Mouse (Mus musculus): Measurements from ENCODE around the gene Il4i1. TPM values are rescaled to one million over a fixed set of nuclear protein-coding genes. Genes with fewer than 3 reads are reported as not detected.
"Not testable (repeated sequence)": the region's sequence is repeated elsewhere in the genome, so short reads cannot be mapped to it uniquely, and the experiment has no call there.

Gene Il4i1
- polyA plus RNA-seq, 1 experiment from 2014 or later, result 1.6 TPM

DNA sequence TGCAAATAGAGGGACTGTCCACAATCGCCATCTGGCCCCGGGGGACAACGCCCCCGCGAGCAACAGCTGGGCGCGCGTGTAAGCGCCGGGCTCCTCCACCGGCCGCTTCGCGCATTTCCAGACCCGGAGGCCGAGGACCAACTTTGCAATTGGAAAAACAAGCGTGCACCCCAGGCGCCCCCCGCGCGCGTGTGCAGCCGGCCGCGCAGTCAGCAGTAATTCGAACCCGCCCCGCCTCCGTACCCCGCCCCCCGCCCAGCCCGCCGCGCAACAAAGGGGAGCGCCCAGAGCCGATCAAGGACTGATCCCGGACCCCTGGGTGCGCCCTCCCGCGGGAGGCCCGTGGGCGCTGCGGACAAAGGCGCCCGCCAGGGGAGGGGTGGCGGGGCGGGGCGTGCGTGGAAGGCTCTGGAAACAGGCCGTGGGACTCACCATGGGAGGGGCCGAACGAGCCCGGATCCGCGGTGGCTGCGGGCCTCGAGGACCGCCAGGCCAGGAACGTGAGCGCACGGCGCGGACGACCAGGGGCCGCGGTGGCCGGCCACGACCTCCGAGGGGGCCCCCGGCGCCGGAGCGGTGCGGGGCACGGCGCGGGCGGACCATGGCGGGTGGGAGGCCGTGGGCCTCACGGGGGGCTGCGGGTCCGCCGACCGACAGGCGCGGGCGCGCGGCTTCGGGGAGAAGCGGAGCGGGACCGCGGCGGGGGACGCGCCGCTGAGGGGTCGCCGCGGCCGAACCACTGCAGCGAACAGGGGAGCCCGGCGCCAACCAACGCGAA, 52.9 kb downstream of the Il4i1 start:
- no peaks in the 10 kb centered on the region for H3K9me3 ChIP-seq
- peak overlapping the region; percentile 75 for H3K4me2 ChIP-seq
- H3K4me1 ChIP-seq, result peaks cover 55% of the 10 kb centered on the region
- peak overlapping the region; percentile 100 for H3K9ac ChIP-seq
- H3K36me3 ChIP-seq, result peaks cover 23% of the 10 kb centered on the region
- under 1% methylated on average over 88 of the region's 108 CpGs for WGBS
- peak; percentile 52; the same call in 1 of the 2 replicates for ATAC-seq (ENCODE audit: insufficient number of reproducible peaks, low FRiP score, low TSS enrichment, low read depth)
- no peaks in the 10 kb centered on the region for H3K27me3 ChIP-seq
- H3K4me3 ChIP-seq, result peak overlapping the region; percentile 97
- peak overlapping the region; percentile 100 for H3K27ac ChIP-seq

DNA sequence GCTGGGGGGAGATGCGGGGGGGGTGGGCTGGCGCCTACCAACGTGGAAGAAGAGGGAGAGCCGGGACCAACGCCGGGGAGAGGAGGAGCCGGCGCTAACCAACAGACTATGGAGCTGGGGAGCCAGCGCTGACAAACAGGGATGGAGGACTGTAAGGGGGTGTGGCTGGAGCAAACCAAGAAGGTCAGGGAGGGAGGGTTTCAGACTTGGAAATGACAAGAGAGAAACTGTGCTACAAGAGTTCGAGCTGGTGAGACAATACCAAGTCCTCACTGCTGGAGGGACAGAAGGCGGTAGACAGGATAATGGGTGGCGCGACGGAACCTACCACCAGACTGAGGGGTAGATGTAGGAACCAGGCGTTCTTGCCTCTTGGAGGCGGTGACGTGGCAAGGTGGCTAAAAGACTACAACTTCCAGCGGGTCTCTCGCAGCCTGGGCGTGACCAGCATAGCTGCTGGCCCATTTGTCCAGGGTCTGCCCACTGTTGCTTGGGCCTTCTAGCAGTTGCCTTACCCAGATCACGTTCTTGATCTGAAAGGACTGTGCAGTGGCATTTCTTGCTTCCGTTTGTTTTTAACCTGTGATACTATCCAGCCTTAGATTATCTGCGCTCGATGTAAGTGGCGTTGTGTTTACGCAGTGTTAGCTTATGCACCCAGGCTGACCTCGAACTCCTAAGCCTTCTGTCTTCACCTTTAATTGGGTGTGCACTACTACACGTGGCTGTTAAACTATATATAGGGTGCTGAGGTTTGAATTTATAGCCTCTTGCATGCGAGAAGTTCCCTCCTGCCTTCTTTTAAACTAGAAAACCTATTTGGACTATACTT, 53.7 kb downstream of the Il4i1 start, which contains the start of gene Ptov1:
Ptov1 (minus strand) TSS at position 92 of the 832 bp plus-strand sequence.
- WGBS, result 5% methylated on average over 29 of the region's 29 CpGs
- Histone ChIP-seq H3K4me1 (peaks cover 47% of the 10 kb centered on the region), H3K27me3 (no peaks in the 10 kb centered on the region), H3K36me3 (peaks cover 14% of the 10 kb centered on the region), H3K4me2 (peak within 1 kb of the TSS; percentile 75), H3K27ac (peak within 1 kb of the TSS; percentile 100), H3K9me3 (no peaks in the 10 kb centered on the region), H3K9ac (peak within 1 kb of the TSS; percentile 100), H3K4me3 (peak within 1 kb of the TSS; percentile 97)
- ATAC-seq (ENCODE audit: insufficient number of reproducible peaks, low FRiP score, low TSS enrichment, low read depth), result peak; percentile 92

DNA sequence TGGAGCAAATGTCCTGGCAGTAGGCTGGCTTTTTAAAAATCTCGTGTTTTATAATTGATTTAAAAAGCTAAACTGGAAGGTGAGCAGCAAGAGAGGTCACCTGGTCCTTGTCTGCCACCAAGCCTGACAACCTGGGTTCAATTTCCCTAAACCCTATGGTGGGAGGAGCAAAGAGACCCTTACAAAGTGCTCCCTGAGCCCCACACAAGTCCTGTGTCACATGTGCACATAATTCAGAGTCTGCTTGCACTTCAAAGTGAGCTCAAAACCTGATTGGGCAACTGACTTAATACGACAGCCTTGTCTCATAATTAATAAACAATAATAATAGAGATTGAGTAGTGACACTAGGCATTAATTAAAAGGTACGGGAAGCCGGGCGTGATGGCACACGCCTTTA, 54.4 kb downstream of the Il4i1 start:
- no peak for ATAC-seq (ENCODE audit: insufficient number of reproducible peaks, low FRiP score, low TSS enrichment, low read depth)
- 68% methylated on average over 6 of the region's 6 CpGs for WGBS
- peak overlapping the region; percentile 97 for H3K4me3 ChIP-seq
- H3K4me2 ChIP-seq, result peak overlapping the region; percentile 75
- peak overlapping the region; percentile 42 for H3K9ac ChIP-seq
- peaks cover 7% of the 10 kb centered on the region; the same call in 1 of the 2 replicates for H3K36me3 ChIP-seq
- no peaks in the 10 kb centered on the region for H3K27me3 ChIP-seq
- peak overlapping the region; percentile 100 for H3K27ac ChIP-seq
- no peaks in the 10 kb centered on the region for H3K9me3 ChIP-seq
- peaks cover 40% of the 10 kb centered on the region for H3K4me1 ChIP-seq

DNA sequence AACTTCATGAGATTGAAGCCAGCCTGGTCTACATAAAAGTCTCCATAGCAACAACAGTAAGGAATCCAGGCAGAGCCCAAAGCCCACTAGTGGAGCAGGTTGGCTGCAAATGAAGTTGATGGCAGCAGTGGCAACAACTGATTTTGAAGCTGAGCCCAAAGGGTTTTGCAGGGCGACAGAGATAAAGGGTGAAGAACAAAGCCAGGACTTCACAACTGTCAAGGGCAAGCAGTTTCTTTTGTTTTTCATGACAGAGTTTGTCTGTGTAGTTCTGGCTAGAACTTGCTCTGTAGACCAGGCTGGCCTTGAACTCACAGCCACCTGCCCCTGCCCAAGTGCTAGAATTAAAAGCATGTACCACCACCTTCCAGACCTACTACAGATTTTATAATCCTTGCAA, 55.0 kb downstream of the Il4i1 start:
- WGBS, result 83% methylated on average over 1 of the region's 1 CpGs
- Histone ChIP-seq H3K9ac (no peak overlapping the region), H3K4me1 (peaks cover 34% of the 10 kb centered on the region)

DNA sequence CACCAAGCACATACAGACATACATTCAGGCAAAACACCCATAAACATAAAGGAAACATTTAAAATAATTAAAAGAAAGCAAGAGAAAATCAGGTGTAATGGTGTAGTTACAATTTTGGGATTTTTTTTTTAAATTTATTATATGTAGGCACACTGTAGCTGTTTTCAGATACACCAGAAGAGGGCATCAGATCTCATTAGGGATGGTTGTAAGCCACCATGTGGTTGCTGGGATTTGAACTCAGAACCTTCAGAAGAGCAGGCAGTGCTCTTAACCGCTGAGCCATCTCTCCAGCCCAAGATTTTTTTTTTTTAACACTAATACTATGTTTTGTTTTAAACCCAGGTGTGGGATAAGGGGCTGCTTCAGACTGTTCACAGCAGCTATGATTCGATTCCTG, 55.6 kb downstream of the Il4i1 start:
- peaks cover 28% of the 10 kb centered on the region for H3K4me1 ChIP-seq
- H3K27me3 ChIP-seq; H3K27ac ChIP-seq; H3K9me3 ChIP-seq; ATAC-seq (ENCODE audit: insufficient number of reproducible peaks, low FRiP score, low TSS enrichment, low read depth); H3K4me3 ChIP-seq; H3K36me3 ChIP-seq; H3K4me2 ChIP-seq; H3K9ac ChIP-seq: not testable (repeated sequence)
- whole genome bisulfite sequencing, result 80% methylated on average over 2 of the region's 2 CpGs

More for the DNA sequence above, 55.0 kb downstream of the Il4i1 start:
- no peak for ATAC-seq (ENCODE audit: insufficient number of reproducible peaks, low FRiP score, low TSS enrichment, low read depth)
- Histone ChIP-seq H3K4me3 (no peak overlapping the region), H3K36me3 (peaks cover 6% of the 10 kb centered on the region; the same call in 1 of the 2 replicates), H3K27ac (no peak overlapping the region), H3K4me2 (no peak overlapping the region), H3K27me3 (no peaks in the 10 kb centered on the region), H3K9me3 (no peaks in the 10 kb centered on the region)

DNA sequence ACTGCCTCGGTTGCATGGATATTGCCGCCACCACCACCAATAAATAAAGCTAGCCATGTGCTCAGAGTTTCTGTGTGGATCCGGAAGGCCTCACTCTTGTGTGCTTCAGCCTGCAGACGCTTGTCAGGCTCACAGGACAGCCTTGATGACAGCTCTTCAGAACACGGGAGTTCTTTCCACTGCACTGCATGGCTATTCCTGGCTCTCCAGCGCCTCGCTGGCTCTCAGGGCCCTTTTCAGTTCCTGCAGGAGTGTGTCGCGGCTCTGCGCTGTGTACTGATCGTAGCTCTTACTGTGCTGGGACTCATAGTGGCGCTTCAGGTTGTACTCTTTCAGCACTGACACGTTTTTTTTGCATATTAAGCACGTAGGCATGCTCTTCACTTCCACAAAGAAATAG, 61.6 kb downstream of the Il4i1 start:
- Histone ChIP-seq H3K9me3 (no peaks in the 10 kb centered on the region), H3K9ac (no peak overlapping the region), H3K27ac (no peak overlapping the region), H3K4me1 (no peaks in the 10 kb centered on the region), H3K36me3 (peaks cover 70% of the 10 kb centered on the region), H3K27me3 (no peaks in the 10 kb centered on the region), H3K4me2 (no peak overlapping the region), H3K4me3 (no peak overlapping the region)
- ATAC-seq (ENCODE audit: insufficient number of reproducible peaks, low FRiP score, low TSS enrichment, low read depth), result no peak
- 88% methylated on average over 14 of the region's 14 CpGs for WGBS

DNA sequence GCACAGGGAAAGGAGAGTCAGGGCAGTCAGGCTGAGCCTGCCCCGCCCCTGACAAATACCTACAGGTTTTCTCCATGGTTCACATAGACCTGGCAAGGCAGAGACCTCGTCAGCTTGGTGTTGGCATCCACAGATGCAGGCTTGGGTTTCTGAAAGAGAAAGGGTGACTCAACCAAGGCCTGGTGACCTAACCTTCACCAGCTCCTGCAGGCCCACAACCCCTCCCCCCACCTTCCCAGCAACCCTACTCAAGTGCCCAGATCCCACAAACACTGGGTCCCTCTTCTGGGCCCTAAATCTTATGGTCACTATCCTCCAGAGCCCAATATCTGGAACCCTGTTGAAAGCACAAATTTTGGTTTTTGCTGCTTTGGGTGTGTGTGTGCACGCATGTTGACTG, 66.8 kb downstream of the Il4i1 start:
- Histone ChIP-seq H3K27ac (no peak overlapping the region), H3K9ac (no peak overlapping the region), H3K27me3 (no peaks in the 10 kb centered on the region), H3K4me3 (no peak overlapping the region), H3K9me3 (no peaks in the 10 kb centered on the region), H3K36me3 (peaks cover 95% of the 10 kb centered on the region), H3K4me1 (no peaks in the 10 kb centered on the region), H3K4me2 (no peak overlapping the region)
- 95% methylated on average over 3 of the region's 3 CpGs for WGBS
- no peak for ATAC-seq (ENCODE audit: insufficient number of reproducible peaks, low FRiP score, low TSS enrichment, low read depth)

DNA sequence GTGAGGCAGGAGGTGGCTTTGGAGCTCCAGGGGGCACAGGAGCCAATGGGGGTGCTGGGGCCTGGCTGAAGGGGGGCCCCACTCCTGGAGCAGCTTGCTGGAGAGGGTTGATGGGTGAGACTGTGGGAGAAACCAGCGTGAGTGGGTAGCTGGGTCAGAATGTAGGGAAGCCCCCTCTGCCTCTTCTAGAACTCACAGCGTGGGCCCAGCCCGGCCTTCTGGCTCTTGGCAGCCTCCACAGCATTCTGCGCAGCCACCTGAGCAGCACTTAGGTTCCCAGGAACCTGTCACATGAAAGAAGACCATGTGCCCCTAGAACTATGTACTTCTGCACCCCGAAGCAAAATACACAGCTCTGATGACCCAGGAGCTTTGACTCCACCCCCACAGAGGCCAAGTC, 68.5 kb downstream of the Il4i1 start:
- Histone ChIP-seq H3K36me3 (peaks cover 94% of the 10 kb centered on the region), H3K4me1 (peaks cover 6% of the 10 kb centered on the region; the same call in 1 of the 2 replicates), H3K27me3 (no peaks in the 10 kb centered on the region), H3K27ac (no peak overlapping the region), H3K4me3 (no peak overlapping the region), H3K9me3 (no peaks in the 10 kb centered on the region), H3K9ac (no peak overlapping the region), H3K4me2 (no peak overlapping the region)
- ATAC-seq (ENCODE audit: insufficient number of reproducible peaks, low FRiP score, low TSS enrichment, low read depth), result no peak
- 95% methylated on average over 5 of the region's 5 CpGs for WGBS

DNA sequence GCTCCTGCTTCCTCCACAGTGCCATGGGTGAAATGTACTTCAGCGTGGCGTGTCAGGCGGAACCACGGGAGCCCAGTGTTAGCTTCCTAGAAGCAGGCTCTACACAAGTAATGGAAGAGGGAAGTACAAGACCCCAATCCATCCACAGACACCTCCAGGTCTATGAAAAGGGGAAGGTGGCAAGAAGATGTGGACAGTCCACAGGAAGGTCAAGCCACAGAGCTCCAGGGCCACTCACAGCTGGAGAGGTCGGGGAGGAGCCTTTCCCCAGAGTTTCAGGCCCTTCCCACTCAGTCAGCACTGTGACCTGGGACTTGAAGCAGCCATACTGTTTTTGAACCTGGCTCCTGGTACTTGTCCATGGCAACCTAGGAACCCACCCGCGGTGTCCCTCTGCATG, 70.8 kb downstream of the Il4i1 start:
- WGBS, result 86% methylated on average over 7 of the region's 7 CpGs
- no peaks in the 10 kb centered on the region for H3K9me3 ChIP-seq
- no peak overlapping the region for H3K27ac ChIP-seq
- peaks cover 80% of the 10 kb centered on the region for H3K36me3 ChIP-seq
- ATAC-seq (ENCODE audit: insufficient number of reproducible peaks, low FRiP score, low TSS enrichment, low read depth), result no peak
- peaks cover 21% of the 10 kb centered on the region for H3K4me1 ChIP-seq
- H3K4me2 ChIP-seq, result no peak overlapping the region
- no peak overlapping the region for H3K9ac ChIP-seq
- no peaks in the 10 kb centered on the region for H3K27me3 ChIP-seq
- H3K4me3 ChIP-seq, result no peak overlapping the region

DNA sequence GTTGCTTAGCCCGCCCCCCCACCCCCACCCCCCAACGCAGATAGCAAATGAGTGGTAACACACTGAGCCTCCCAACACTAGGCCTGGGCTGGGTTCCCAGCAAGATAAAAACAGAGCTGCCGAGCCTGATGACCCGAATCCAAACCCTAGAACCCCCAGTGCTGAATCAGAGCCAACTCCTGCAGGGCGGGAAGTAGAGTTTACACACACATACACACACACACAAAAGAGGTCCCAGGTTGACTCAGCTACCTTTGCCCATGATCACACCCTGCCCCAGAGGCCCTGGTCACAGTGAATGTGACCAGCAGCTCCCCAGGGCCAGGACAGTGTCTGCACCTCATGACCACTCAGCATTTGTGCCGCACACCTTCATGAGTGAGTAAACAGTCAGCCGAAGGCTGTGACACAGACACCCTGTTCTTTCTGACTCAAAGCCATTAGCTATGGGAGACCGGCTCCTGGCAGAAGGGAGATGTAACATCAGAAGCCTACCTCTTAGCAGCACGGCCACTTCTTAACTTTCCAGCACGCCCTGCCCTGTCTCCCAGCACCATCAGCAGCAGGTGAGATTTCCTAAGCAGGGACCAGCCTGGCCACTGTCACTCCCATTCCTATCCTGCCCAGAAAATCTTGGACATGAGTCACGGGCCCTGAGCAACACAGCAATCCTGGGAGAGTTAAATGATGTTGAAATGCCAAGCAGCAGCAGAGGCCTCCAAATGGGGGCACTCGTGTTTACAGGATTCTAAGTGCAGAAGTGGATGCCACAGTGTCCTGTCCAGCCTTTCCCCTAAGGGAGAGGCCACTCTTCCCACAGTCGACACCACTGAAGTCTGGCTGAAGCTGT, 72.3 kb downstream of the Il4i1 start:
- 87% methylated on average over 13 of the region's 13 CpGs for WGBS
- Histone ChIP-seq H3K4me2 (no peak overlapping the region), H3K27me3 (no peaks in the 10 kb centered on the region), H3K9ac (no peak overlapping the region; the same call in 1 of the 2 replicates), H3K4me3 (no peak overlapping the region), H3K36me3 (peaks cover 66% of the 10 kb centered on the region), H3K9me3 (no peaks in the 10 kb centered on the region), H3K27ac (no peak overlapping the region), H3K4me1 (peaks cover 27% of the 10 kb centered on the region)
- no peak for ATAC-seq (ENCODE audit: insufficient number of reproducible peaks, low FRiP score, low TSS enrichment, low read depth)

DNA sequence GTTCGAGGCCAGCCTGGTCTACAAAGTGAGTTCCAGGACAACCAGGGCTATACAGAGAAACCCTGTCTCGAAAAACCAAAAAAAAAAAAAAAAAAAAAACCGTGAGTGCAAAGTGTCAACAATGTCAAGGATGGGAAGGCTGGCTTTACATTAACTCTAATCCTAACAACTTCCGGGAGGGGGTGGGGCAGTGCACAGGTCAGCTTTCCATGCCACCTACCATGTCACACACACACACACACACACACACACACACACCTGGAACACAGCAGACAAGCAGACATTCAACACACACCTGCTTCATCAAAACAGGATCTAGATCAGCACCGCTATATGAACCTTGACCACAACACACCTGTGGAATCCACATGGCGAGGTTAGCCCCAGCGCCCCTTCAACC, 74.0 kb downstream of the Il4i1 start:
- Histone ChIP-seq H3K4me2 (0 out of 2 replicates have a peak overlapping the region, but pooled peaks have one; percentile 84), H3K4me1 (peaks cover 34% of the 10 kb centered on the region), H3K4me3 (no peak overlapping the region), H3K27me3 (no peaks in the 10 kb centered on the region), H3K27ac (no peak overlapping the region), H3K36me3 (peaks cover 51% of the 10 kb centered on the region), H3K9ac (no peak overlapping the region), H3K9me3 (no peaks in the 10 kb centered on the region)
- no peak for ATAC-seq (ENCODE audit: insufficient number of reproducible peaks, low FRiP score, low TSS enrichment, low read depth)
- WGBS, result 81% methylated on average over 7 of the region's 7 CpGs
